Comparison of ENCODE assay signal across 24 mouse cellular contexts in the genomic region with DNA sequence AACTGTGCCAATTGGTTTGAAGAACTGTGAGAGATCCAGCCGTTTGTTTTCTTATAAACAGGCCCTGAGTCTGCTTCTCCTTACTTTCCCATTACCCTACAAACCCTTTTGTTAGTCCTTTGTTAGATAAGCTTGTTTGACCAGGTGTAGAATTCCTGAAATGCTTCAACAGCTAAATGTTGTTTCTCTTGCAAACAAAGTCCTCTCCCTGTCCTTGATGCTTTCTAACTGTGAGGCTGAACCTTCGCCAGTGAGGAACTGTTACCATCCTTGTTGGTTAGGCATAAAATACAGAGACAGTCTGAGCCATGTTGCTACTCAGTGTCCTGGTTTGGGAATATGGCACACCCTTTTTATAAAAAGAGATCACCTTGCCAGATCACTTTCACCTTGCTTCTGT.
A peak's percentile ranks its signal among the peaks of the same experiment; 100 is the strongest.
DNase-seq lines count a peak whose midpoint lies in the region; ATAC-seq and TF ChIP-seq lines count a peak whose summit lies in the region.
"Had no signal": no experiment of that assay in that cellular context is flagged by ENCODE, and none has a peak within 500 bp of the region (broad histone marks: within the 10 kb centered on the region; RNA-seq: fewer than 3 reads in every experiment).

No protein-coding gene starts in this region.

- H3K36me3 ChIP-seq in embryonic facial prominence, embryonic 14.5 days (ENCODE audit: control insufficient read depth, insufficient read depth, low read length): no peaks in the 10 kb centered on the region
- no peaks in the 10 kb centered on the region for H3K36me3 ChIP-seq in embryonic facial prominence, embryonic 10.5 days (replicated peaks)
- no peaks in the 10 kb centered on the region for H3K36me3 ChIP-seq in lung, postnatal 0 days (ENCODE audit: insufficient read depth, low read length)
- no peaks in the 10 kb centered on the region for H3K36me3 ChIP-seq in kidney, embryonic 16.5 days (ENCODE audit: insufficient read depth, low read length)
- H3K36me3 ChIP-seq: embryonic facial prominence, embryonic 12.5 days; forebrain, embryonic 12.5 days; forebrain, embryonic 15.5 days; heart, embryonic 13.5 days; hindbrain, embryonic 12.5 days; hindbrain, embryonic 15.5 days had no signal

- WGBS in embryonic facial prominence, embryonic 14.5 days: 62% methylated on average over 2 of the region's 2 CpGs
- 63% methylated on average over 2 of the region's 2 CpGs for WGBS in embryonic facial prominence, embryonic 10.5 days
- WGBS in lung, postnatal 0 days: 32% methylated on average over 2 of the region's 2 CpGs
- 54% methylated on average over 2 of the region's 2 CpGs for WGBS in lung, adult 2 months
- 73% methylated on average over 2 of the region's 2 CpGs for WGBS in kidney, embryonic 16.5 days

- H3K27me3 ChIP-seq in embryonic facial prominence, embryonic 14.5 days (replicated peaks; ENCODE audit: control insufficient read depth, insufficient read depth, low read length): no peaks in the 10 kb centered on the region
- H3K27me3 ChIP-seq in embryonic facial prominence, embryonic 10.5 days (replicated peaks; ENCODE audit: low read depth, poor library complexity, severe bottlenecking): no peaks in the 10 kb centered on the region
- H3K27me3 ChIP-seq in lung, postnatal 0 days (replicated peaks; ENCODE audit: insufficient read depth, low read length): no peaks in the 10 kb centered on the region
- H3K27me3 ChIP-seq in kidney, embryonic 16.5 days (ENCODE audit: insufficient read depth, low read length): no peaks in the 10 kb centered on the region
- H3K27me3 ChIP-seq: embryonic facial prominence, embryonic 12.5 days; forebrain, embryonic 12.5 days; forebrain, embryonic 15.5 days; heart, embryonic 13.5 days; hindbrain, embryonic 12.5 days; hindbrain, embryonic 15.5 days had no signal

- no peaks in the 10 kb centered on the region for H3K9me3 ChIP-seq in embryonic facial prominence, embryonic 14.5 days (ENCODE audit: control insufficient read depth, low read length)
- H3K9me3 ChIP-seq in embryonic facial prominence, embryonic 10.5 days: no peaks in the 10 kb centered on the region
- H3K9me3 ChIP-seq in lung, postnatal 0 days (ENCODE audit: low read length): no peaks in the 10 kb centered on the region
- H3K9me3 ChIP-seq in kidney, embryonic 16.5 days (ENCODE audit: low read length): no peaks in the 10 kb centered on the region
- H3K9me3 ChIP-seq: embryonic facial prominence, embryonic 12.5 days; forebrain, embryonic 12.5 days; forebrain, embryonic 15.5 days; heart, embryonic 13.5 days; hindbrain, embryonic 12.5 days; hindbrain, embryonic 15.5 days had no signal

- H3K4me2 ChIP-seq in embryonic facial prominence, embryonic 14.5 days (ENCODE audit: low read depth, low read length): no peak overlapping the region
- no peak overlapping the region for H3K4me2 ChIP-seq in lung, postnatal 0 days (replicated peaks; ENCODE audit: low read depth, low read length)
- H3K4me2 ChIP-seq in kidney, embryonic 16.5 days (replicated peaks; ENCODE audit: low read depth, low read length): no peak overlapping the region
- H3K4me2 ChIP-seq: embryonic facial prominence, embryonic 12.5 days; forebrain, embryonic 12.5 days; forebrain, embryonic 15.5 days; heart, embryonic 13.5 days; hindbrain, embryonic 12.5 days; hindbrain, embryonic 15.5 days had no signal

- no peaks in the 10 kb centered on the region for H3K4me1 ChIP-seq in embryonic facial prominence, embryonic 14.5 days (ENCODE audit: control insufficient read depth, insufficient read depth, low read length)
- H3K4me1 ChIP-seq in embryonic facial prominence, embryonic 10.5 days: no peaks in the 10 kb centered on the region
- H3K4me1 ChIP-seq in lung, postnatal 0 days (ENCODE audit: insufficient read depth, low read depth, low read length): no peaks in the 10 kb centered on the region
- no peaks in the 10 kb centered on the region for H3K4me1 ChIP-seq in lung, adult 2 months (ENCODE audit: control insufficient read depth, insufficient read depth, low read length)
- H3K4me1 ChIP-seq in kidney, embryonic 16.5 days (ENCODE audit: insufficient read depth, low read length): no peaks in the 10 kb centered on the region
- H3K4me1 ChIP-seq: embryonic facial prominence, embryonic 12.5 days; forebrain, embryonic 12.5 days; forebrain, embryonic 15.5 days; heart, embryonic 13.5 days; hindbrain, embryonic 12.5 days; hindbrain, embryonic 15.5 days had no signal

- ATAC-seq in embryonic facial prominence, embryonic 14.5 days (ENCODE audit: low read depth): no peak
- ATAC-seq in lung, postnatal 0 days: no peak
- no peak for ATAC-seq in kidney, embryonic 16.5 days (ENCODE audit: low FRiP score, low TSS enrichment)
- ATAC-seq: forebrain, embryonic 15.5 days had no signal

- no peak for TF ChIP-seq POLR2A in lung, adult 2 months (IDR thresholded peaks at IDR 0.05; ENCODE audit: borderline replicate concordance, extremely low read depth, low read depth, low read length)

- TF ChIP-seq CTCF in lung, postnatal 0 days (IDR thresholded peaks at IDR 0.05): no peak
- TF ChIP-seq CTCF in lung, adult 2 months (IDR thresholded peaks at IDR 0.05; ENCODE audit: insufficient read depth, low read length): no peak

- no peak overlapping the region for H3K27ac ChIP-seq in embryonic facial prominence, embryonic 14.5 days (replicated peaks; ENCODE audit: low read depth, low read length)
- H3K27ac ChIP-seq in embryonic facial prominence, embryonic 10.5 days (replicated peaks): no peak overlapping the region
- H3K27ac ChIP-seq in lung, postnatal 0 days (ENCODE audit: low read length): 0 out of 2 replicates have a peak overlapping the region, but pooled peaks have one; percentile 5
- H3K27ac ChIP-seq in kidney, embryonic 16.5 days (ENCODE audit: low read length): no peak overlapping the region
- H3K27ac ChIP-seq: embryonic facial prominence, embryonic 12.5 days; forebrain, embryonic 12.5 days; forebrain, embryonic 15.5 days; heart, embryonic 13.5 days; hindbrain, embryonic 12.5 days; hindbrain, embryonic 15.5 days had no signal

- H3K4me3 ChIP-seq in embryonic facial prominence, embryonic 14.5 days (ENCODE audit: low read depth, low read length): no peak overlapping the region
- H3K4me3 ChIP-seq in embryonic facial prominence, embryonic 10.5 days: no peak overlapping the region
- no peak overlapping the region for H3K4me3 ChIP-seq in lung, postnatal 0 days (ENCODE audit: low read depth, low read length)
- no peak overlapping the region for H3K4me3 ChIP-seq in lung, adult 2 months (replicated peaks; ENCODE audit: extremely low read depth, low read depth, low read length)
- H3K4me3 ChIP-seq in kidney, embryonic 16.5 days (ENCODE audit: low read length): no peak overlapping the region
- H3K4me3 ChIP-seq: embryonic facial prominence, embryonic 12.5 days; erythroblast, embryonic 14.5 days; forebrain, embryonic 12.5 days; forebrain, embryonic 15.5 days; heart, embryonic 13.5 days; hindbrain, embryonic 12.5 days; hindbrain, embryonic 15.5 days had no signal

- TF ChIP-seq EP300 in lung, postnatal 0 days (IDR thresholded peaks at IDR 0.05): 0 out of 2 replicates have a peak, but pooled peaks have one; percentile 17

- DNase-seq in embryonic facial prominence, embryonic 14.5 days (ENCODE audit: low spot score): peak; percentile 5
- no peak for DNase-seq in embryonic facial prominence, embryonic 10.5 days (ENCODE audit: low spot score)
- DNase-seq in lung, postnatal 0 days (ENCODE audit: low spot score): no peak
- no peak for DNase-seq in lung, adult 2 months
- DNase-seq in ZHBTc4 (ENCODE audit: low read depth, low spot score): peak; percentile 53
- no peak for DNase-seq in cerebellum, postnatal 25 days
- DNase-seq: adrenal gland, adult 2 months; adrenal gland, postnatal 14 days; cerebellum, adult 11 months; cerebellum, adult 2 months; cerebellum, adult 9-11 months; cerebellum, postnatal 36 days; embryo, embryonic 11 days; gastrocnemius, postnatal 25 days; heart, adult 18-20 months; heart, postnatal 14 days had no signal

- no peak overlapping the region for H3K9ac ChIP-seq in embryonic facial prominence, embryonic 14.5 days (ENCODE audit: low read depth, low read length)
- no peak overlapping the region for H3K9ac ChIP-seq in lung, postnatal 0 days (replicated peaks; ENCODE audit: low read depth)
- no peak overlapping the region for H3K9ac ChIP-seq in kidney, embryonic 16.5 days (replicated peaks; ENCODE audit: low read length)
- H3K9ac ChIP-seq: embryonic facial prominence, embryonic 12.5 days; forebrain, embryonic 12.5 days; forebrain, embryonic 15.5 days; heart, embryonic 13.5 days; hindbrain, embryonic 12.5 days; hindbrain, embryonic 15.5 days had no signal

Comparison
In these comparisons a context has a peak if more than half of its experiments do, and no peak if none do; other contexts are left out.
1. DNase-seq: peak in embryonic facial prominence, embryonic 14.5 days (single experiment) and ZHBTc4 (single experiment); none in embryonic facial prominence, embryonic 10.5 days (single experiment), lung, postnatal 0 days (single experiment), lung, adult 2 months (single experiment) and cerebellum, postnatal 25 days (0 of 2).